Mouse (Mus musculus) cerebellum, adult 8-10 months (tissue): ENCODE data around the gene D2hgdh.
A peak's percentile ranks its signal among the peaks of the same experiment; 100 is the strongest.

Experiments used
- DNase-seq: peaks from one replicate; pipeline ENCODE4 v3.0.0; 2022

Gene D2hgdh

DNA sequence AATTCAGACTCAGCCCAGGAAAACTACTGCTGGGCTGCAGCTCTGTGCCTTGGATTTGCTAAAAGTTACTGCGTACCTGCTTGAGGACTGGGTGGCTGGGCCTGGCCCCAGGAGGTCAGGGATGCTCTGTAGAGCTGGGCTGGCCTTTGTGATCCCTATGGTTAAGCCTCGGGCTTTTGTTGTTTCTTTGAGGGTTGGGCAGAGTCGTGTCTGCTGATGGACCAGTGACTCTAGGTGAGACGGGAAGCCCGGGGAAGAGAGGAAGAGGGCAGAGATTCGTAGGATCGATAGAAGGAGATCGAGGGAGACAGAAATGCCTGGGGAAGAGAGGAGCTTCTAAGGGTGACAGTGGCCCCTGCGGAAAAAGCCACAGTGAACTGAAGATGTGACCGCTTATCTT is at the start of gene D2hgdh:
D2hgdh (plus strand) TSS at position 301 of the 400 bp plus-strand sequence.
- DNase-seq, result no peak

DNA sequence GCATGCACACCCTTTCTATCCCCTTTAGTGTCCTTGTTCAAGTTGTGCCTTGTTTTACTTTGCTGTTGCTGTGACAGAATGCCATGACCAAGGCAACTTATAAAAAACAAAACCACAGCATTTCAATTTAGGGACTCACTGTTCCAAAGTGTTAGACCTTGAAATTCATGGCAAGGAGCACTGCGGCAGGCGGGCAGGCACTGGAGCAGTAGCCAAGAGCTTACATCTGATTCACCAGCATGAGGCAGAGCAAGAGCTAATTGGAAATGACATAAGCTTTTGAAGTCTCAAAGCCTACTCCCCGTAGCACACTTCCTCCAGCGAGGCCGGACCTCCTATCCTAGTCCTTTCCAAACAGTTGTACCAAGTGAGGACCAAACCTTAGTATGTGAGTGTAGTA is 48.0 kb upstream of the D2hgdh start:
- no peak for DNase-seq

DNA sequence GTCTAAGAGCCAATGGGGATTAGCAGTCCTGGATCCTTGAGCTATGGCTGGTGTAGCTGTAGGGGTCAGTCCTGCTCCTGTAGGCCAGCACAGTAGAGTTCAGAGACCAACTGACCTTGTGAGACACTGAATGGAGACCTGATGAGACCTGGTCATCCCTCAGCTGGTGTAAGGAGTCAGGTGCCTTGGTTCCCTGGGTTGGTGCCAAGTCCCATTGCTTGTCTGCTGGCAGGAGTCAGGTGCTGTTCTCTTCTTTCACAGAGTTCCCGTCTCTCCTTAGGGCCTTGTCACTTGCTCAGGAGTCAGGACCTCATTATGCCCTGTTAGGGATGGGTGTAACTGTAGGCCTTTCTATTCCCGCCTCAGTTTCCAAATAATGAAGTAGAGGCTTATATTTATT is 37.8 kb upstream of the D2hgdh start:
- peak; percentile 24 for DNase-seq

DNA sequence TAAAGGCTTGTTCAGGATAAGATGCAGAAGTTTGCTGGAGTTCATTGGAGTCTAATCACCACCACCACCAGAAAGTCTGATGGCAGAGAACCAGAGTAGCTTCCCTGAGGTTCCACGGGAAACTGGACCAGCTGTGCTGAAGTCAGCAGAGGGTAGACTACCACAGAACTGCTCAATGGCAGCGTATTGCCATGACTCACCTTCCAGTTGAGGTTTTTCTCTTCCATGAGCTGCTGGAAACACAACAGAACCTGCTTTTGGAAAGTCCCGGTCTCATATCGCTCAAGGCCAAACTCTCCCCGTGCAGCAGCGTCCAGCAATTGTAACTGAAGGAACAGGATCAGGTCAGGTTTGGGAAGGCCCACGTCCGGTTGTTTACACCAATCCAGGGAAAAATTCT is 30.2 kb upstream of the D2hgdh start:
- no peak for DNase-seq

DNA sequence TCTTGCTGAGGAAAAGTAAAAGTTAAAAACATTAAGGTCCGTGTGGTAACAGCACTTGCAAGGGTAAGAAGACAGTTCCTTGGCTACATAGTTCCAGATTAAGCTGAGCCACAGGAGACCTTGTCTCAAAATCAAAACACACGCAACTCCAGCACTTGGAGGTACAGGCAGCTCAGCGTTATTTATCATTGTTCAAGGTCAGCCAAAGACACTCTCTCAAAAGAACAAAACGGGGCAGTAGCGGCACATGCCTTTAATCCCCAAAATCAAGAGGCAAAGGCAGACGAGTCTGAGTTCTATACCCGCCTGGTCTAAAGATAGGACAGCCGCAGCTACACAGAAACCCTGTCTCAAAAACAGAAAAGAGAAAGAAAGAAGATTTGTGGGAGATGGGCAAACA is 28.8 kb upstream of the D2hgdh start:
- no peak for DNase-seq

DNA sequence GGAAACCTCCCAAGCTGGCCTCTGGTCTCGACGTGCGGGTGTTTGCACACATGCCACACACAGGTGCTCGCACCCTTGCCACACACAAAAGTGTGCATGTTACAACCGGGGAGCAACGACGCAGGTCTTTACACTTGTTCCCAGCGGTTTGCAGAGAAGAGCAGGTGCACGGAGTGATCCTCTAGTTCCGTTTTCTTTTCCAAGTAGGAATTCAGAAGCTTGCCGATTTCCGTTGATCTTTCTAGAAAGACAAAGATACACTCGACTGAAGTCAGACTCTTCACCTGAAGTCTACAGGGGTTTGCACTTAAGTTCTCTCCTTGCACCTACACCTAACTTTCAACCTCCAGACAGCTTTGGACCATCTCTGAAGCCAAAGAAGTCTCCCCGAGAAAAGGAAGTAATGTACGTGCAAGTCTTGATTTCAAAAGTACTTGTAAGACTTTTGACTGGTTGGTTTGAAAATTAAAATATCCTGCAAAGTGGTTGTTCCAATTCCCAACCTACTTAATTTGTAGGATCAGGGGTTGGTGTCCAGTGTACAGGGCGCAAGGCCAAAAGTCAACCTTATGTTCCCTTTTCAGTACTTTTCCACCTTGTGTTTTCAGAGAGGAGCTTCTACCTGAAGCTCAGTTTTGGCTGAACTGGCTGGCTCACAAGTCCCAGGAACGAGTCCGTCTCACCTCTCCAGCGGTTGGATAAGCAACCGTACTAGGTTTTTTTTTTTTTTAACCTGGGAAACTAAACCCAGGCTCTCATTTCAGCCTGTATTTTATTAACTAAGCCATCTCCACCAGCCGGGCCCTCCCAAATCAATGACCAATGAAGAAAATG is 23.8 kb upstream of the D2hgdh start:
- peak; percentile 33 for DNase-seq

DNA sequence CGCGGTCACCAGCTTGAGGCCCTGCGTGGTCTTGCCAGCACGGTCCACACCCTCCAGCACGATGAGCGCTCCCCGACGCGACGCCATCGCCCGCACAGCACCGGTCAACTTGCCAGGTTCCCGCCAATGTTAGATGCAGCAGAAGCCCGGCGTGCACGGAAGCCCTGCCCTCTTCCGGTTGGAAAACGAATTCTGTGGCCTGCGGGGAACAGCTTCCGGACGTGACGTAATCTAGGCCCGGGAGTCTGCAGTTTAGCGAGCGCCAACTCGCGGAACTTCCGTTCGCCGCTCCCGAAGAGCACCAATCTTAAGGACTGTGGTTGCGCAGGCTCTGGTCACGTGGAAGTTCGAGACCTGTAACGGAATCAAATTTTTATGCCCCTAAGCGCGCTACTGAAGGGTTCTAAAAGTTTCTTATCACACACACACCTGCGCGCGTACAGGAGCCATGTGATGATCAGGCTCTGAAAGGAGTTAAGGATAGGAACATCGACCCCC is 22.9 kb upstream of the D2hgdh start, which contains the start of gene Dtymk:
Dtymk (minus strand) TSS at position 194 of the 498 bp plus-strand sequence.
- peak; percentile 90 for DNase-seq

DNA sequence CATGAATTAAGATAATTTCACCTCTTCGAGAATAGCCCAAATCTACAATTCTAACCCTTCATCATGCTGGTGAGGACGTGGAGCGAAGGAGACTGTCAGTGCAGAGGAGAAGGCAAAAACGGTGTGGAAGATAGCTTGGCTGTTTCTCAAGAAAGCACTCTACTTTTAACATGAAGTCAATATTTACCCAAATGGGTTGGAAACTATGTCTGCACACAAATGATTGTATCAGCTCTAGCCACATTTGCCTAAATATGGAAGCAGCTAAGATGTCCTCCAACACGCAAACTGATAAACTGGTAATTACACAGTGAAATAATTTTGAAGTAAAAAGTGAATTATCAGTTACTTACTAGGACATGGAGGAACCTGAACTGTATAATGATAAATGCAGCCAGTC is 21.9 kb upstream of the D2hgdh start:
- no peak for DNase-seq

DNA sequence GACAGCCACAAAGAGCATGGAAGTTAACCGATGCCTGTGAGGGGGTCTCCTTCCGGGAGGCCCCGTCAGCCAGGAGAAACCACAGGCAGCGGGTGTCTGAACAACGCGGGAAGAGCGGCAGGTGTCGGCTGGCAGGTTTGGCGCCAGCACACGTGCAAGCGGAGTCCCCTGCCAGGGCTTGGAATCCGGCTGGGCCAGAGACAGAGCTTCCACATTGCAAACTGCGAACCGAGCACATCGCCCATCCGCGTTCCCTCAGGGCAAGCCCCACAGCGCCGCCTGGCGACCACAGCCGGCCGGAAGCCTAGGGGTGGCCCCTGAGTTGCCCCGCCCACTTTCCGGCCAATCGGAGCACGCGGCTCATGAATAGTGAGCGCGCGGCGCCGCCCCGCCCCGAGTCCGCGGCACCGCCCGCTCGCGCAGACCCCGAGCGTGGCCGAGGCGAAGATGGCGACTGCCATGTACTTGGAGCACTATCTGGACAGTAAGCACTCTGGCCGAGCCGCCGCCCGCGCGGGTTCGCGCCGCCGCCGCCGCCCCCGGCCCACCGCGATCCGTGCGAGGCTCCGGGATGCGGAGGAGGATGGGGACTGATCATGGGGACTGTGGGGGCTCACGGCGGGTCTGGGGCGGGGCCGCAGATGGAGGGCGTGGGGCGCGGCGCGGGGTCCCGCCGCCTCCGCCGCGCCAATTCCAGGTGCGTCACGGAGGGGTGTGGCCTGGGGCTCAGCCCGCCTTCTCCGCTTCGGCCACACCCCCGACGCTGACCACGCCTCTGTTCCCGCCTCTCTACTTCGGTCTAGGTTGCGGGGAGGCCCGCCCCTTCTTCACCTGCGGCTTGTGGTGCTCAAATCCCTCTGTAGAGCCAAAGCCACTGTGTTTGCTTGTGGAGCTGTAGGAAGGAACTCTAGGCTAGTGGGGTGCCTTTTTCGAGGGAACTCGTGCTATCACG is 20.9 kb upstream of the D2hgdh start, which contains the start of gene Ing5:
Ing5 (plus strand) TSS at position 410 of the 952 bp plus-strand sequence.
- peak; percentile 100 for DNase-seq

DNA sequence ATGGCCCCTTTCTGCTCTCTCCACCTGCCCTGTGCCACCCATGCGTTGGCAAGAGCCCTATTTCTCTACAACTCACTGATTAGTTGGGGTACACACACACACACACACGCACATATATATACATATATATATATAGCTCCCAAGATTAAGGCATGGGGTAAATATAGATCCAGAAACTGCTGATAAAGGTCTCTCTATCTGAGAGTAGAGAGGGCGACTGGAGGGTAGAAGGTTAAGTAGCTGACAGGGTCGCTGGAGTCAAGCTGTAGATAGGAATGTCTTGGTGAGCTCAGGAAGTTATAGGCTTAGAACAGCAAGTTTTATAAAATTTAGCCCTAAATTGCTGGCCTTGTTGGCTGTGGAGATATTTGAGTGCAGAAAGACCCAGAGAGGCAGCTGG is 19.9 kb upstream of the D2hgdh start:
- DNase-seq, result no peak

DNA sequence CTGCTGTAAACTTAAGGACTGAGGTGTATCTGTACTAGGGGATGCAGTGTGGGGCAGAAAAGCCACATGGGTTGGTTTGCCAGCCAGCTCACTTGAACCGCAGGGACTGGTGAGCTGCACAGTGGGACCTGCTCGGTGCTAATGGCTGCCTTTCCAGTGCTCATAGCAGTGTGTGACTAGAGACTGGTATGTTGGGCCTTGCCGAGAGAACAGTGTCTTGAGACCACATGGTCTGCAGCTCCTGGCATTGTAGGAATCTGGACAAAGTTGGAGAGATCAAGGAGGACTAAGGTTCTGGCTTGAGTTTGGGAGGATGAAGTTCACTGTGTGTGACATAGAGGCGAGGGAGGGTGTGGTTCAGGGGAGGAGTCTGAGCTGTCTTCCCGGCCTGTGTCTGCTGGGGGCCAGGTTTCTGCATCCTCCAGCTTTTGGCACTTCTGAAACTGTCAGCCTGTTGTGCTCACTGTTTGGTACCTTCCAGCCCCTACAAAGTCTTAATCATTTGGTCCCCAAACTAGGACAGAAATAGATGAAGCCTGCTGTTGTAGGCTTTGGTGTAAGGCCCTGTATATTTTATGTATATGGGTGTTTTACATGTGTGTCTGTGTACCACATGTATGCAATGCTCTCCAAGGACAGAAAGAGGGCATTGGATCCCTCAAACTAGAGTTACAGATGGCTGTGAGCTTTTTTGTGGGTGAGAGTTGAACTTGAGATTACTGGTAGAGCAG is 19.3 kb upstream of the D2hgdh start:
- peak; percentile 34 for DNase-seq

DNA sequence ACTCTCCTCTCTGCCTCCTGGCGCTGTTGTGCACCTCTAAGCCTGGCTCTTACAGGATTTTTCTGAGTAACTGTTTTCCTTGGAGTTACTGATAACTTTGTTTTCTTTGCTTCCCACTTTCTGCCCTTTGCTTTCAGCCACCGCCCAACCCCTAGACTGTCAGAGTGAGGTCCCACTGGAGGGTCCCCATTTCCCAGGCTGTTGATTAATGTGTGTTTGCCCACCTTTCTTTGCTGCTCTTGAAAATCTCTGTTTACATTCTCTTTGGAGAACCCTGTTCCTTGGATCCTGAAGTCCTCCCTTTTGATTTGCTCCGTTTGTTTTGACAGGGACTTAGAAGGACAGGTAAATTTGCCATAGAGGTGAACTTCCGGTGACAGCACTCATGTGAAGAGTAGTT is 15.8 kb upstream of the D2hgdh start:
- no peak for DNase-seq

DNA sequence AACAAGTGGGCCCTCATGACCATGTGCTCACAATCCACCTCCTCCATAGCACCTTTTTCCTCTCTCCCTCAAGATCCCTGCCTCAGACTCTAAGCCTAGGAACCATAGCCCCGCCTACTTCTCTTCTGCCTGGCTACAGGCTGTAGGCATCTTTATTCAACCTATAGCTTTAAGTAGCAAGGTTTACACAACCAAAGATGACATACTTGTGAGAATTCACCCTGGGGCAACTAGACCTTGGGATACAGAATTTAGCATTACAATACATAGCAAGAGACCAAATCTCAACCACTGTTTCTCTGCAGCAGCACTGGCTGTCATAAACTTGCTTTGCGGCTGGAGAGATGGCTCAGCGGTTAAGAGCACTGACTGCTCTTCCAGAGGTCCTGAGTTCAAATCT is 14.7 kb upstream of the D2hgdh start:
- DNase-seq, result no peak

DNA sequence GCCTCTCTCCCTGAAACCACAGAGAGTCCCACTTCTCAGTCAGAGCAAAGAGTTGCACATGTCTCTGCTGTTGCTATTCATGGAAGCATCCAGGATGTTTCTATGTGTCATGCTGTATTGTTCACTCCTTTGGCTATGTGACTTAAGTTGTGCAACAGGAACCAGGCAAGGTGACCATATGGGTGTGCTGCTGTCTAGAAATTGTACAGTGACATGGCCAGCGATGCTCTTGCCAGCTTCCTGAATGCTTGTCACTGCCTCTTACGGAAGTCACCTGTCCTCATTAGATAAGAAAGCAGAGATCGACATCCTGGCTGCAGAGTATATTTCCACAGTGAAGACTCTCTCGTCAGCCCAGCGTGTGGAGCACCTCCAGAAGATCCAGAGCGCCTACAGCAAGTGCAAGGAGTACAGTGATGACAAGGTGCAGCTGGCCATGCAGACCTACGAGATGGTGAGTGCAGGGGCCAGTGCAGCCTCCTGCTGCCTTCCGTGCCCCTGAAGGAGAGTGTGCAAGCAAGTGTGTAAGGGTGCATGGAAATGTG is 13.1 kb upstream of the D2hgdh start:
- DNase-seq, result no peak

DNA sequence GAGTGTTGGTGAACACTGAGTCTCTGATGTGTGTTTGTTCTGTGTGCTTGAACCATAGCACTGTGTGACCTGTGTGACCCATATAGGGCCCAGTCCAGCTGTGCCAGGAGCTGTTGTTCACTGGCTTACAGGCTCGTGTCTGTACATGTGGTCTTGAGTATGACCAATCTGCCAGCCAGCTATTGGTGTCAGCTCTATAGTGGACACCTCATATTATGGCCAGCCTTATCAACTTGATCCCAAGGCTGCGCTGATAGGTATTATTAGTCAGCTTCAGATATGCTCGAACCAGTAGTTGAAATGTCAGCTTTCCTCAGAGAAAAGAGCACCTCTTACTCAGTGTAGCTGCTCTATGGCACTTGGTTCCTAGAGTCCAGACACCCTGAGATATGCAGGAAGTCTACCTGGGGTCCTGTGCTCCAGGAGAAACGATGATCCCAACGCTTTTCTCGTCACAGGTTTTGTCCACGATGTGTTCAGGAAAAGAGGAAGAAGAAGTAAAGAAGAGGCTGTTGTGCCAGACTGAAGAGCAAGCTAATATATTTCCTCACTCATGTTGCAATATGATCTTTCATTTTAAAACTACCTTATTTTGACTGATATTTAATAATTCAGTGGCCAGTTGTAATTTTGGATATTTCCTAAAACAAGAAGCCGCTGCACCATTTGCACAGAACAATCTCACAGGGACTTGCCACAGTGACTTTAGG is 6.7 kb upstream of the D2hgdh start:
- DNase-seq, result no peak

DNA sequence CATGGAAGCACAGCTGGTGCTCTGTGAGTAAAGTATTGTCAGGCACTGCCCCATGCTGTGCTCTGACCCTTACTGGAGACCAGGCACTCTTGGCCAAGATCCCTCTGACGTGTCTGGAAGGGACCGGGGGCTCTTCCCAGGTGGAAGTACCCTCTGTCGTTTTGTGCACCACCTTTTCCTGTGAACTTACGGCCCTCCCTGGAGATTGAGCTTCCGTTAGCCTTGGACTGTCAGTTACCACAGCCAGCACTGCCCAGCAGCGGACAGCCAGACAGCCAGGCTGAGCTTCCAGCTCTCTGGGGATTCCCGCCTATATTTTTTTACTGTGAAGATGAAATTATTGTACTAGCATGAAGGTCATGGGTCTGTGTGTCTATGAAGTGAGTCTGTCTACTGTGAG is 6.0 kb upstream of the D2hgdh start:
- DNase-seq, result no peak

DNA sequence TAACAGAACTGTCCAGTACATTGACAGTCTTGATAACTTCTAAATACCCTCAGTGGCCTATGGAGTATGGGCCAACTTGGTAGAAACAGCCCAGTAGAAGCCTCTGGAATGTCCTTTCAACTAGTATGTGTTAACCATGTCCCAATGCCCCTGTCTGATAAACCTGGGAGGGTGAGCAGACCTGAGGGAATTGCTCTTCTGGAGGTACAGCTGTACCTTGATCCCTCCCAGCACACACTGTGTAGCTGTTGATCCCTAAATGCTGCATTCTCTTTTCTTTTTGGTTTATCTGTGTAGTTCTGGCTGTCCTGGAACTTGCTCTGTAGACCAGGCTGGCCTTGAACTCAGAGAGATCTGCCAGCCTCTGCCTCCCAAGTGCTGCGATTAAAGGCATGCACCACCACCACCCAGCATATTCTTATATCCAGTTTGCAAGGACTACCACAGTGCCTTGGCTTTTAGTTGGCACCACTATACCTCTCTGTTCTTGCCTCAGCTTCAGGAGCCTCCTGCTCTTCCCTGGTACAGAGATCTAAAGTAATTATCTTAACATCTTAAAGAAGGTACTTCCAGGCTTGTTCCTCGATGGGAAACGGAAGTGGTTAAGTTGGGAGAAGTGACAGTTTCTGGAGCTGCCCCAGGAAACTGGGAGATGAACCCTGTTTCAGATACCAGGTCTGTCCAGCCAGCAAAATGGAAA is 763 bp upstream of the D2hgdh start:
- peak; percentile 30 for DNase-seq

DNA sequence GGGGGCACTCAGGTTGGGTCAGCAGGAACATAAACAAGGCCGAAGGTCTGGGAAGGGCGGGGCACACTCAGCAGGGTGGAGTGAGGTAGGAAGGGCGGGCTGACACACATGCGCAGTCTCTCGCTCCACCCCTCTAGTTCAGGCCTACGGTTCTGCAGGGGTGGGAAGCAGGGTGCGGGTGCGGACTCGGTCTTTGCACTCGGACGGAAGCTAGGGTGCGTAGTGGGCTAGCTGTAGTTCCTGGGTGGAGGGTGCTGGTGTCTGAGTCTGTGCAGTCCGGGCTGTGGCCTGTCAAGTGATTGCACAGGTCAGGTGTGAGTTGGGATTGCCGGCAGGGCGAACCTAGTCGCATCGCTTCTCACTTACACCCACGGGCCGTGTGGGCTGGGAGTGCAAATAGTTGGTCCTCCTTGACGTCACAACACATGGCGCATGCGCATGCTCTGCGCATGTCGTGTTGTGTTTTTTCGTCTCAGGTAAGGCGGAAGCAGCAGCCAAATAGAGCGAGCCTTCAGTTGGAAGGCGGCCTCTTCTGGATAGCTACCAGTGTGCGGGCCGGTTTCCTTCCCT is 481 bp downstream of the D2hgdh start:
- peak; percentile 95 for DNase-seq

DNA sequence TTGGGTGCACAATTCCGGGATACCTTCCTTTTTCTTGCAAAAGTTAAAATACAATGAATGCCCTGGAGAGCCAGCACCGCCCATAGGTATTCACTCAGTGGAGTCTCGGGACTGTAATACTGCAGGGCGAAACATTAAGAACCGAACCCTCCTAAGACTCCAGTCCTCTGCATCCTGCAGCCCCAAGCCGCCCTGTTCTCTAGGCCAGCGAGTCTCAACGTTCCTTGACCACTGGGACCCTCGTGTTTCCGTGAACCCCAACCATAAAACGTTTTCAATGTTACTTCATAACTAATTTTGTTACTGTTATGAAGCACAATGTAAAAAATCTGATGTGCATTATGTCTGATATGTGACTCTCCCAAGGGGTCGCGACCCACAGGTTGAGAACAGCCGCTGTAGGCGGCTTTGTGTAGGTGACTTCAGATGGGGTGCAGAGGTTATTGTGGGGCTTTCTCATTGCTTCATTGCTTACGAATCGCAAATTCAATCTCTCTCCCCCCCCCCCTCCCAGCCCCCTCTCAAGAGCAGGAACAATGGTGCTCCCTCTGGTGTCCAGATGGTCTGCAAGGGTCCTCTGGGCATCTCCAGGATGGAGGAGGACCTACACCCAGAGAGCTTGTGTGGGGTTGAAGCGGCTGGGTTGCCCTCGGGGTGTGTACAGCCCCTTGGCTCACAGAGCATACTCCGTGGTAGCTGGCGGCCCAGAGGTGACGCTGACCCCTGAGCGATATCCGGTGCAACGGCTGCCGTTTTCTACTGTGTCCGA is 1.2 kb downstream of the D2hgdh start:
- peak; percentile 57 for DNase-seq

DNA sequence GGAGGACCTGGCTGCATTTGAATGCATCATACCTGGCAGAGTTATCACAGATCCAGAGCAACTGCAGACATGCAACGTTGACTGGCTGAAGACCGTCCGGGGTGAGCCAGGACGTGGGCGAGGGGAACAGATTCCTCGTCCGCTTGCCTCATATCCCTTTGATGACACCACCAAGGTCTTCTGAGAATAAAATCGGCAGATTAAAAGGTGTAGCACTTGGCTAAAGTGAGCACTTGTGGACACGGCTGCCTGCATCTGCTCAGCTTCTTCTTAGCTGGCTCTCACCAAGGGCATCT is 1.8 kb downstream of the D2hgdh start:
- DNase-seq, result peak; percentile 40
